Mouse (Mus musculus): ENCODE data around the gene Olfr1445. TPM values are rescaled to one million over a fixed set of nuclear protein-coding genes. Genes with fewer than 3 reads are reported as not detected.

Olfr1445 gene
- not detected in 2 replicates for polyA plus RNA-seq (2014; fragmentation: Nextera tagmentation; extraction: Ambion mirVana)

DNA sequence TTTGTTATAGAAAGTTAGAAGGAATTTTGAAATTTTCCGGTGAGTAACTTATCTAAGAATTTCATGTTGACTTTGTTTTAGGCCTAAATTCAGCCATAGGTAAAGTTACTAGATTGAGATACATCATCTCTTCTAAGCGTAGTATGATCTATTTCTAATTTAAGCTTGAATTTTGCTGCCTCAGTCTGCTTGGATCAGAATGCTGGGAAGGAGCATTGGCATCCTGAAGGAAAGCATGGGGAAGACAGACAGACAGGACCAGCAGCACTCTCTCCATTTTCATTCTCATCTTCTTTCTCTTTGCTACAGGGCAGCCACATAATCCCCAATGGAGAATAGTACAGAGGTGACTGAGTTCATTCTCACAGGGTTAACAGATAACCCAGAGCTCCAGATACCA, at the start of gene Olfr1445:
TSS of gene Olfr1445 (plus strand) at position 301 of the 400 bp plus-strand sequence.
- H3K27ac ChIP-seq (ENCODE audit: low read depth), result no peak within 1 kb of the TSS
- no peak for ATAC-seq (replicated peaks; ENCODE audit: low FRiP score, low TSS enrichment, low read depth)
- no peaks in the 10 kb centered on the region for H3K36me3 ChIP-seq (ENCODE audit: control insufficient read depth, insufficient read depth, low read length)
- no peak for DNase-seq (ENCODE audit: low spot score)
- no peak within 1 kb of the TSS for H3K4me3 ChIP-seq (ENCODE audit: low read depth, low read length)
- H3K27me3 ChIP-seq (replicated peaks; ENCODE audit: control insufficient read depth, insufficient read depth, low read length), result no peaks in the 10 kb centered on the region
- H3K9me3 ChIP-seq (ENCODE audit: control insufficient read depth, low read length), result no peaks in the 10 kb centered on the region
- WGBS, result 89% methylated on average over 2 of the region's 2 CpGs
- H3K4me2 ChIP-seq (ENCODE audit: low read length), result no peak within 1 kb of the TSS
- no peak within 1 kb of the TSS for H3K9ac ChIP-seq (ENCODE audit: low read length)
- no peaks in the 10 kb centered on the region for H3K4me1 ChIP-seq (replicated peaks; ENCODE audit: control insufficient read depth, insufficient read depth, low read length)

DNA sequence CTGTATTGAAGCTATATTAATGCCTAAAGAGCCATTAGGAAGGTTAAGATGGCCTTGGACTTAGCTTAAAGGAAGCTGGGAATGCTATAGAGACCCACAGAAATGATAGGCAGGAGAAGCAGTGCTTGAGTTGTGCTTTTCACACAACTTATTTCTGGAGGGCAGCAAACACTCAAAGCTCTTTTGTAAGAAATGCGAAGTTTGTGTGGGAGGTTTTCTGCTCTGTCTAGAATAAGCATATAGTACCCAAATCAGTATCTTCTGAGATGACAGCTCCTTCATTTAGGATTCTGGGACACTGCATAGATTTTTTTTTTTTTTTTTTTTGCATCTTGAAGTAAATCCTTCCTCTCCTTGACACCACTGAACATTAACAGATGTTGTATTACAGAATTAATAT, 45.1 kb upstream of the Olfr1445 start:
- 89% methylated on average over 1 of the region's 1 CpGs for WGBS
- Histone ChIP-seq H3K9me3 (ENCODE audit: control insufficient read depth, low read length) (no peaks in the 10 kb centered on the region), H3K27me3 (replicated peaks; ENCODE audit: control insufficient read depth, insufficient read depth, low read length) (no peaks in the 10 kb centered on the region), H3K4me1 (replicated peaks; ENCODE audit: control insufficient read depth, insufficient read depth, low read length) (no peaks in the 10 kb centered on the region), H3K27ac (ENCODE audit: low read depth) (no peak overlapping the region), H3K4me3 (ENCODE audit: low read depth, low read length) (no peak overlapping the region), H3K36me3 (ENCODE audit: control insufficient read depth, insufficient read depth, low read length) (no peaks in the 10 kb centered on the region), H3K9ac (ENCODE audit: low read length) (no peak overlapping the region), H3K4me2 (ENCODE audit: low read length) (no peak overlapping the region)
- no peak for DNase-seq (ENCODE audit: low spot score)
- ATAC-seq (replicated peaks; ENCODE audit: low FRiP score, low TSS enrichment, low read depth), result no peak

DNA sequence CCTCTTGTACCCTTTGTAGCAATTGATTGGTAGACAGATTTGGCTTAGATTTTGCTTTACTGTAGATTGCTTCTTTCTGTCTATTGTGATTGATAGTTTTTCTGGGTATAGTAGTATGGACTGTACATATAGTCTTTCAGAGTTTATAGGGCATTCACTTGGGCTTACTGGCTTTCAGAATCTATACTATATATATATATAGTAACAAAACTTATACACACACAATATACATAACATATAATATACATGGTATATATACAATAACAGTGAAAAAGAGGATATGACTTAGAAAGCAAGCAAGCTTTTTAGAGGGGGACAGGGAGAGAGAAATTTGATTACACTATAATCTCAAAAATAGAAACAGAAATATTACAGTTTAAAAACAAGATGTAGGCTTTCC, 37.3 kb upstream of the Olfr1445 start, which contains the start of gene Gm5244:
TSS of gene Gm5244 (plus strand) at position 301 of the 400 bp plus-strand sequence.
- no peaks in the 10 kb centered on the region for H3K36me3 ChIP-seq (ENCODE audit: control insufficient read depth, insufficient read depth, low read length)
- no peaks in the 10 kb centered on the region for H3K27me3 ChIP-seq (replicated peaks; ENCODE audit: control insufficient read depth, insufficient read depth, low read length)
- no peak within 1 kb of the TSS for H3K9ac ChIP-seq (ENCODE audit: low read length)
- H3K27ac ChIP-seq (ENCODE audit: low read depth), result no peak within 1 kb of the TSS
- no peak within 1 kb of the TSS for H3K4me3 ChIP-seq (ENCODE audit: low read depth, low read length)
- H3K4me1 ChIP-seq (replicated peaks; ENCODE audit: control insufficient read depth, insufficient read depth, low read length), result no peaks in the 10 kb centered on the region
- H3K4me2 ChIP-seq (ENCODE audit: low read length), result no peak within 1 kb of the TSS
- ATAC-seq (replicated peaks; ENCODE audit: low FRiP score, low TSS enrichment, low read depth) (no peak), DNase-seq (ENCODE audit: low spot score) (no peak)
- no peaks in the 10 kb centered on the region for H3K9me3 ChIP-seq (ENCODE audit: control insufficient read depth, low read length)

- Histone ChIP-seq H3K4me3 (ENCODE audit: low read depth, low read length) (no peak within 1 kb of the TSS), H3K27me3 (replicated peaks; ENCODE audit: control insufficient read depth, insufficient read depth, low read length) (no peaks in the 10 kb centered on the region), H3K36me3 (ENCODE audit: control insufficient read depth, insufficient read depth, low read length) (no peaks in the 10 kb centered on the region), H3K9me3 (ENCODE audit: control insufficient read depth, low read length) (no peaks in the 10 kb centered on the region), H3K27ac (ENCODE audit: low read depth) (no peak within 1 kb of the TSS), H3K9ac (ENCODE audit: low read length) (no peak within 1 kb of the TSS), H3K4me1 (replicated peaks; ENCODE audit: control insufficient read depth, insufficient read depth, low read length) (no peaks in the 10 kb centered on the region), H3K4me2 (ENCODE audit: low read length) (no peak within 1 kb of the TSS)
- ATAC-seq (replicated peaks; ENCODE audit: low FRiP score, low TSS enrichment, low read depth), result no peak
- DNase-seq (ENCODE audit: low spot score), result no peak
- 56% methylated on average over 1 of the region's 1 CpGs for WGBS
Observed at GRCm38 (mm10) chr19:12856983-12857382, 26.7 kb upstream of the Olfr1445 start, which contains the start of gene Olfr1444. Gene Olfr1444, plus strand, starts transcription at chr19:12857283.

- no peak for ATAC-seq (replicated peaks; ENCODE audit: low FRiP score, low TSS enrichment, low read depth)
Observed at GRCm38 (mm10) chr19:12893424-12893823, 9.8 kb downstream of the Olfr1445 start, which contains the start of gene Olfr1446. Gene Olfr1446, minus strand, starts transcription at chr19:12893524.

GRCm38 (mm10) chr19:12903643-12904042, 20.0 kb downstream of the Olfr1445 start, which contains the start of gene Olfr1447:
Gene Olfr1447, minus strand, starts transcription at chr19:12903743.
- no peak within 1 kb of the TSS for H3K4me3 ChIP-seq (ENCODE audit: low read depth, low read length)
- WGBS, result 97% methylated on average over 1 of the region's 1 CpGs
- no peaks in the 10 kb centered on the region for H3K36me3 ChIP-seq (ENCODE audit: control insufficient read depth, insufficient read depth, low read length)

More at GRCm38 (mm10) chr19:12893424-12893823, 9.8 kb downstream of the Olfr1445 start, which contains the start of gene Olfr1446:
- Histone ChIP-seq H3K27ac (ENCODE audit: low read depth) (no peak within 1 kb of the TSS), H3K27me3 (replicated peaks; ENCODE audit: control insufficient read depth, insufficient read depth, low read length) (no peaks in the 10 kb centered on the region), H3K9ac (ENCODE audit: low read length) (no peak within 1 kb of the TSS), H3K4me2 (ENCODE audit: low read length) (no peak within 1 kb of the TSS), H3K4me3 (ENCODE audit: low read depth, low read length) (no peak within 1 kb of the TSS), H3K36me3 (ENCODE audit: control insufficient read depth, insufficient read depth, low read length) (no peaks in the 10 kb centered on the region), H3K4me1 (replicated peaks; ENCODE audit: control insufficient read depth, insufficient read depth, low read length) (no peaks in the 10 kb centered on the region), H3K9me3 (ENCODE audit: control insufficient read depth, low read length) (no peaks in the 10 kb centered on the region)
- DNase-seq (ENCODE audit: low spot score), result no peak
- WGBS, result 91% methylated on average over 1 of the region's 1 CpGs

DNA sequence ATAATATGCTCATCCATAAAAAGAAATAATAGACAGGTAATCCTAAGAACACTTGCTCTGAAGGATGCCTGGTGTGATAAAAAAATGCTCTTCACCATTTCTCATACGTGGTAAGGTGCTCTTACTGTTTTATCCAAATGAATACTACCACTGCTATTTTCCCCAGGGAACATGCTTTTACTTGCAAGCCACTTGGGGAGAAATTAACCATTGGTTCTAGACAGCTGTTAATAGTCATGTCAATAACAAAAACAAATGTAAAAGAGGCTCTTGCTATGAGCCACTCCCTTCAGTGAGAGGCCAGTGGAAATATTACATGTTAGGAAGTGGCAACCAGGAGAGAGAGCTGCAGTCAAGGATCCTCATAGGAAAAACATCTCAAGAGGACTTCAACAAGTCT, 40.7 kb downstream of the Olfr1445 start, which contains the start of gene Olfr1448:
TSS of gene Olfr1448 (minus strand) at position 101 of the 400 bp plus-strand sequence.
- no peak within 1 kb of the TSS for H3K9ac ChIP-seq (ENCODE audit: low read length)
- H3K9me3 ChIP-seq (ENCODE audit: control insufficient read depth, low read length), result no peaks in the 10 kb centered on the region
- H3K4me2 ChIP-seq (ENCODE audit: low read length), result no peak within 1 kb of the TSS
- no peak within 1 kb of the TSS for H3K27ac ChIP-seq (ENCODE audit: low read depth)
- no peak for DNase-seq (ENCODE audit: low spot score)
- WGBS, result 78% methylated on average over 1 of the region's 1 CpGs
- H3K4me3 ChIP-seq (ENCODE audit: low read depth, low read length), result no peak within 1 kb of the TSS
- H3K36me3 ChIP-seq (ENCODE audit: control insufficient read depth, insufficient read depth, low read length), result no peaks in the 10 kb centered on the region
- no peaks in the 10 kb centered on the region for H3K4me1 ChIP-seq (replicated peaks; ENCODE audit: control insufficient read depth, insufficient read depth, low read length)
- no peak for ATAC-seq (replicated peaks; ENCODE audit: low FRiP score, low TSS enrichment, low read depth)
- H3K27me3 ChIP-seq (replicated peaks; ENCODE audit: control insufficient read depth, insufficient read depth, low read length), result no peaks in the 10 kb centered on the region

More at GRCm38 (mm10) chr19:12903643-12904042, 20.0 kb downstream of the Olfr1445 start, which contains the start of gene Olfr1447:
- no peaks in the 10 kb centered on the region for H3K27me3 ChIP-seq (replicated peaks; ENCODE audit: control insufficient read depth, insufficient read depth, low read length)
- H3K27ac ChIP-seq (ENCODE audit: low read depth), result no peak within 1 kb of the TSS
- H3K9ac ChIP-seq (ENCODE audit: low read length), result no peak within 1 kb of the TSS
- no peaks in the 10 kb centered on the region for H3K9me3 ChIP-seq (ENCODE audit: control insufficient read depth, low read length)
- no peak for ATAC-seq (replicated peaks; ENCODE audit: low FRiP score, low TSS enrichment, low read depth)
- H3K4me2 ChIP-seq (ENCODE audit: low read length), result no peak within 1 kb of the TSS
- no peaks in the 10 kb centered on the region for H3K4me1 ChIP-seq (replicated peaks; ENCODE audit: control insufficient read depth, insufficient read depth, low read length)
- no peak for DNase-seq (ENCODE audit: low spot score)

- no peak for ATAC-seq (replicated peaks; ENCODE audit: low FRiP score, low TSS enrichment, low read depth)
Observed at GRCm38 (mm10) chr19:12930540-12930939, 46.9 kb downstream of the Olfr1445 start, which contains the start of gene Olfr1449. Gene Olfr1449, plus strand, starts transcription at chr19:12930840.

More at GRCm38 (mm10) chr19:12930540-12930939, 46.9 kb downstream of the Olfr1445 start, which contains the start of gene Olfr1449:
- Histone ChIP-seq H3K27ac (ENCODE audit: low read depth) (no peak within 1 kb of the TSS), H3K4me1 (replicated peaks; ENCODE audit: control insufficient read depth, insufficient read depth, low read length) (no peaks in the 10 kb centered on the region), H3K4me3 (ENCODE audit: low read depth, low read length) (no peak within 1 kb of the TSS), H3K36me3 (ENCODE audit: control insufficient read depth, insufficient read depth, low read length) (no peaks in the 10 kb centered on the region), H3K9ac (ENCODE audit: low read length) (no peak within 1 kb of the TSS), H3K9me3 (ENCODE audit: control insufficient read depth, low read length) (no peaks in the 10 kb centered on the region), H3K4me2 (ENCODE audit: low read length) (no peak within 1 kb of the TSS), H3K27me3 (replicated peaks; ENCODE audit: control insufficient read depth, insufficient read depth, low read length) (no peaks in the 10 kb centered on the region)
- DNase-seq (ENCODE audit: low spot score), result no peak
